ENCODE assay signal across 8 mouse cellular contexts in genomic region chr19:17011261-17011995, GRCm38 (mm10). TPM values are rescaled to one million over a fixed set of nuclear protein-coding genes. Genes with fewer than 3 reads are reported as not detected.
DNase-seq lines count a peak whose midpoint lies in the region; TF ChIP-seq lines count a peak whose summit lies in the region.

No protein-coding gene starts in this region.

- intact Hi-C loops in gastrocnemius, adult 2 months (cut with DNase I): no loop called here
- intact Hi-C loops in gastrocnemius, postnatal 14 days (cut with DNase I; ENCODE audit: low total_unique reads): no loop called here
- intact Hi-C loops in heart, postnatal 14 days (cut with DNase I): no loop called here

- no peak for TF ChIP-seq CTCF in gastrocnemius, adult 2 months (IDR thresholded peaks at IDR 0.05)

- peaks cover 60% of the 10 kb centered on the region for H3K36me3 ChIP-seq in myocyte (ENCODE audit: control insufficient read depth, insufficient read depth)

- peak overlapping the region; percentile 75 for H3K27ac ChIP-seq in gastrocnemius, adult 2 months

- no peaks in the 10 kb centered on the region for H3K27me3 ChIP-seq in myocyte (ENCODE audit: control insufficient read depth, insufficient read depth, insufficient read length)

- H3ac ChIP-seq in myocyte (ENCODE audit: control insufficient read depth, insufficient read length): no peak overlapping the region

- H3K4me2 ChIP-seq in myocyte (ENCODE audit: low read depth): peak overlapping the region; percentile 52

- no peak for TF ChIP-seq POLR2A in myocyte (IDR thresholded peaks at IDR 0.05; ENCODE audit: insufficient read length, low read depth)

- DNase-seq in gastrocnemius, adult 2 months: peak; percentile 48
- DNase-seq in gastrocnemius, postnatal 14 days: no peak
- DNase-seq in ES-CJ7 (ENCODE audit: low read depth, low spot score): peak; percentile 52
- DNase-seq in cerebellum, adult 8-10 months: peak; percentile 3
- DNase-seq in heart, postnatal 14 days: peak; percentile 17 to 49
- DNase-seq in layer of hippocampus, postnatal 10 days (ENCODE audit: low spot score in 2 of 2): peak; percentile 12 to 15
- DNase-seq in spleen, postnatal 4 days (ENCODE audit: low spot score in 2 of 2): no peak

- peak overlapping the region; percentile 26 for H3K4me3 ChIP-seq in gastrocnemius, adult 2 months
- no peak overlapping the region for H3K4me3 ChIP-seq in myocyte

- H3K79me2 ChIP-seq in myocyte (ENCODE audit: control insufficient read depth, insufficient read depth): peaks cover 20% of the 10 kb centered on the region

TF ChIP-seq in myocyte, 11 proteins besides CTCF, POLR2A, EP300 and RAD21:
- TF ChIP-seq MAX (IDR thresholded peaks at IDR 0.05; ENCODE audit: low read depth) (peak; percentile 29), POLR2AphosphoS2 (IDR thresholded peaks at IDR 0.05; ENCODE audit: insufficient read length, low read depth) (no peak), MYOD1 (IDR thresholded peaks at IDR 0.05; ENCODE audit: control insufficient read depth in 1 of 3, insufficient read length in 2 of 3, low read depth in 2 of 3) (peak in 2 of 3 experiments; percentile 22 to 64), TCF12 (IDR thresholded peaks at IDR 0.05; ENCODE audit: insufficient read depth, poor library complexity, severe bottlenecking) (no peak), CEBPB (IDR thresholded peaks at IDR 0.05; ENCODE audit: insufficient read depth, poor library complexity, severe bottlenecking) (no peak; the same call in 1 of the 2 replicates)
TF ChIP-seq in myocyte: peak in this region for 2.

RNA-seq across cellular contexts. Expression of gene Prune2, which starts 55.5 kb away (rescaled TPM):
- 1 to 10 TPM; 5.9 to 9.6 TPM for total RNA-seq in gastrocnemius, adult 2 months (2021)
- 1 to 10 TPM; 2.4 to 3.9 TPM for total RNA-seq in gastrocnemius, postnatal 14 days (2021)
- total RNA-seq in heart, postnatal 14 days (2021): 10 to 100 TPM; 22.6 to 25.2 TPM
- 10 to 100 TPM; 41.3 to 41.6 TPM for total RNA-seq in layer of hippocampus, postnatal 10 days (2021)
- polyA plus RNA-seq in myocyte (2012; fragmentation: generic; extraction: Trizol): 61.8 TPM

Comparison
In these comparisons a context has a peak if more than half of its experiments do, and no peak if none do; other contexts are left out.
1. DNase-seq: peak in gastrocnemius, adult 2 months (single experiment), ES-CJ7 (single experiment), cerebellum, adult 8-10 months (single experiment), heart, postnatal 14 days (2 of 2) and layer of hippocampus, postnatal 10 days (2 of 2); none in gastrocnemius, postnatal 14 days (single experiment) and spleen, postnatal 4 days (0 of 2).